Mouse (Mus musculus): ENCODE measurements around the gene Olfr1157. TPM values are rescaled to one million over a fixed set of nuclear protein-coding genes. Genes with fewer than 3 reads are reported as not detected.

Gene Olfr1157
- not detected for polyA plus RNA-seq (2014; fragmentation: Illumina TruSeq; extraction: RNeasy Lipid Tissue Mini Kit (QIAGEN cat#74804); ENCODE audit: low read depth, low replicate concordance)

GRCm38 (mm10) chr2:87968199-87968598 is at the start of gene Olfr1157:
Gene Olfr1157, minus strand, starts transcription at chr2:87968299.

DNA sequence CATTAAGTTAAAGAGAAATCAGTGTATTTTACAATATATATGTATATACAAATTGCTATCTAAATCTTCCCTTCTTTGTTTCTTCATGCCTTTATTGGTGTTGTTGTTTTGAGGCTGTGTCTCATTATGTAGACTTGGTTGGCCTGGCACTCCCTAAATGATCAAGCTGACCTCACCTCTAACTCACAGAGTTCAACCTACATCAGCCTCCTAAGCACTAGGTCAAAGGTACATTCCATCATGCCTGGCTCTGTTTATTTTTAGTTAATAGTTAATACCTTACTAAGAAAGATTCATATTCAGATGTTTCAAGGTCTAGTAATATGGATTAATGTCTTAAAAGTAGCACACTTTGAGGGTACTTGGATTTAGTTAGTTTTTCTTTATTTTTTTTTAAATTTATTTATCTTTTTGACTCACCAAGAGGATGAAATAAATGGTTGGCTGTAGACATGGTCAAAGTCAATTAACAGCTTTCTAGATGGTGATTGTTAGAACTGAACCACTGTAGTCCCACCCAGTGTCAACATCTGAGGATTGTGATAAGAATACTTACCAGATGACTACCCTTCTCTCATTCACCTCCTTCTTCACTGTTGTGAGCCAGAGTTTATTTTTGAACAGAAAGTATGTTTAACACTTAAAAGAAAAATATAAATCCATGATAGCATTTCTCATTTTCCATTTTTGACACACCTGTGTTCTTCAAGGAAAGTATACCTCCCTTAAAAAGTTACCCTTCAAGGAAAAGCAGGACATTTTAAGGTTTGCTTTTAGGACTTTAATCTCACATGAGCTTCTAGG is 39.6 kb upstream of the Olfr1157 start, which contains the start of gene Olfr1160:
TSS of gene Olfr1160 (minus strand) at position 754 of the 804 bp plus-strand sequence.

GRCm38 (mm10) chr2:87989813-87990212 is 21.7 kb upstream of the Olfr1157 start, which contains the start of gene Olfr1158:
Gene Olfr1158, plus strand, starts transcription at chr2:87990113.

DNA sequence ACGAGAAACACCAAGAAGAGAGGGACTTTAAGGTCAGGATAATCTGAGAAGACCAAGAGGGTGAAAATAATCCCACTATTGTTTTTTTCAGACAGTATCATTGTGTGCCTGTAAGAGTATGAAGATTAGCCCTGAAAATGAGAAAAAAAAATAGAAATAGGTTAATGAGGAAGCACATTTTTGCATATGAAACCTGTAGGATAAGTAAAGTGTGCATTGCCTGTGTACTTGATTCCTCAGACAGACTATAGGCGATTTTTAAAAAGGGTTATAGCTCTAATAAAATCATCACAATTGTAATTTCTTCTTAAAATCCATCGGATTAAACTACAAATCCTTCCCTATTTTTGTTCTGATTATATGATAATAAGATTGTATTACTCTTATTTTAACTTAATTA is 6.5 kb upstream of the Olfr1157 start, which contains the start of gene Olfr74:
TSS of gene Olfr74 (minus strand) at position 101 of the 400 bp plus-strand sequence.

GRCm38 (mm10) chr2:87953000-87953399 is 15.1 kb downstream of the Olfr1157 start, which contains the start of gene Olfr1156:
Gene Olfr1156, minus strand, starts transcription at chr2:87953100.

DNA sequence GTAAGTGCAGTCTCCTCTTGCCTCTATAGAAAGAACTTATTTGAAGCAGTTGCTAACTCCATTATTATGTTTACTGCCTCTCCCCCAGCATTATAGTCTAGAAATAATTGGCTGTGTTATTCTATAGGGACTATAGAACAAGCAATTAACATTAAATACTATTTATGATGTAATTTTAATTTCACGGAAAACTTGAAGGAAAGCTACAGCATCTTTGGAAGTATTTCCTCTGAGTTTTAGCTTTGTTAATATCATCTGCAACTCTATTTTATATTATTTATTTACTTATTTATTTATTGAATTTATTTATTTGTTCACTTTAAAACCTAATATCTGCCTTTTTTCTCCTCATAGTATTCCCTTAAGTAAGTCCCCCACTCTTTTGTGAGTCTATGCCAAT is 23.1 kb downstream of the Olfr1157 start, which contains the start of gene Olfr1155:
TSS of gene Olfr1155 (minus strand) at position 101 of the 400 bp plus-strand sequence.

Other genes starting within 250 kb of the Olfr1157 start
- gene Olfr1138, start 228.3 kb downstream of the Olfr1157 start, polyA plus RNA-seq (2014; fragmentation: Illumina TruSeq; extraction: RNeasy Lipid Tissue Mini Kit (QIAGEN cat#74804); ENCODE audit: low read depth, low replicate concordance) = not detected
- gene Olfr1140, start 224.5 kb downstream of the Olfr1157 start, polyA plus RNA-seq (2014; fragmentation: Illumina TruSeq; extraction: RNeasy Lipid Tissue Mini Kit (QIAGEN cat#74804); ENCODE audit: low read depth, low replicate concordance) = not detected
- not detected for gene Olfr1141, start 214.3 kb downstream of the Olfr1157 start, polyA plus RNA-seq (2014; fragmentation: Illumina TruSeq; extraction: RNeasy Lipid Tissue Mini Kit (QIAGEN cat#74804); ENCODE audit: low read depth, low replicate concordance)
- gene Olfr152, start 188.8 kb downstream of the Olfr1157 start, polyA plus RNA-seq (2014; fragmentation: Illumina TruSeq; extraction: RNeasy Lipid Tissue Mini Kit (QIAGEN cat#74804); ENCODE audit: low read depth, low replicate concordance) = not detected
- gene Olfr1143, start 167.7 kb downstream of the Olfr1157 start, polyA plus RNA-seq (2014; fragmentation: Illumina TruSeq; extraction: RNeasy Lipid Tissue Mini Kit (QIAGEN cat#74804); ENCODE audit: low read depth, low replicate concordance) = not detected
- not detected for gene Olfr1145, start 158.5 kb downstream of the Olfr1157 start, polyA plus RNA-seq (2014; fragmentation: Illumina TruSeq; extraction: RNeasy Lipid Tissue Mini Kit (QIAGEN cat#74804); ENCODE audit: low read depth, low replicate concordance)
- gene Olfr1148, start 137.8 kb downstream of the Olfr1157 start, polyA plus RNA-seq (2014; fragmentation: Illumina TruSeq; extraction: RNeasy Lipid Tissue Mini Kit (QIAGEN cat#74804); ENCODE audit: low read depth, low replicate concordance) = not detected
- not detected for gene Olfr1150-ps1, start 124.3 kb downstream of the Olfr1157 start, polyA plus RNA-seq (2014; fragmentation: Illumina TruSeq; extraction: RNeasy Lipid Tissue Mini Kit (QIAGEN cat#74804); ENCODE audit: low read depth, low replicate concordance)
- not detected for gene Olfr1151, start 112.4 kb downstream of the Olfr1157 start, polyA plus RNA-seq (2014; fragmentation: Illumina TruSeq; extraction: RNeasy Lipid Tissue Mini Kit (QIAGEN cat#74804); ENCODE audit: low read depth, low replicate concordance)
- gene Olfr1152, start 101.8 kb downstream of the Olfr1157 start, polyA plus RNA-seq (2014; fragmentation: Illumina TruSeq; extraction: RNeasy Lipid Tissue Mini Kit (QIAGEN cat#74804); ENCODE audit: low read depth, low replicate concordance) = 0.06 TPM
- gene Olfr1153, start 73.3 kb downstream of the Olfr1157 start, polyA plus RNA-seq (2014; fragmentation: Illumina TruSeq; extraction: RNeasy Lipid Tissue Mini Kit (QIAGEN cat#74804); ENCODE audit: low read depth, low replicate concordance) = 0.15 TPM
- gene Olfr1154, start 63.1 kb downstream of the Olfr1157 start, polyA plus RNA-seq (2014; fragmentation: Illumina TruSeq; extraction: RNeasy Lipid Tissue Mini Kit (QIAGEN cat#74804); ENCODE audit: low read depth, low replicate concordance) = not detected
- not detected for gene Olfr1155, start 23.2 kb downstream of the Olfr1157 start, polyA plus RNA-seq (2014; fragmentation: Illumina TruSeq; extraction: RNeasy Lipid Tissue Mini Kit (QIAGEN cat#74804); ENCODE audit: low read depth, low replicate concordance)
- gene Olfr1156, start 15.2 kb downstream of the Olfr1157 start, polyA plus RNA-seq (2014; fragmentation: Illumina TruSeq; extraction: RNeasy Lipid Tissue Mini Kit (QIAGEN cat#74804); ENCODE audit: low read depth, low replicate concordance) = not detected
- gene Olfr74, start 6.4 kb upstream of the Olfr1157 start, polyA plus RNA-seq (2014; fragmentation: Illumina TruSeq; extraction: RNeasy Lipid Tissue Mini Kit (QIAGEN cat#74804); ENCODE audit: low read depth, low replicate concordance) = not detected
- gene Olfr1158, start 21.8 kb upstream of the Olfr1157 start, polyA plus RNA-seq (2014; fragmentation: Illumina TruSeq; extraction: RNeasy Lipid Tissue Mini Kit (QIAGEN cat#74804); ENCODE audit: low read depth, low replicate concordance) = not detected
- not detected for gene Olfr1160, start 40.0 kb upstream of the Olfr1157 start, polyA plus RNA-seq (2014; fragmentation: Illumina TruSeq; extraction: RNeasy Lipid Tissue Mini Kit (QIAGEN cat#74804); ENCODE audit: low read depth, low replicate concordance)
- not detected for gene Olfr1161, start 54.5 kb upstream of the Olfr1157 start, polyA plus RNA-seq (2014; fragmentation: Illumina TruSeq; extraction: RNeasy Lipid Tissue Mini Kit (QIAGEN cat#74804); ENCODE audit: low read depth, low replicate concordance)
- not detected for gene Olfr73, start 69.4 kb upstream of the Olfr1157 start, polyA plus RNA-seq (2014; fragmentation: Illumina TruSeq; extraction: RNeasy Lipid Tissue Mini Kit (QIAGEN cat#74804); ENCODE audit: low read depth, low replicate concordance)
- not detected for gene Olfr1162, start 82.8 kb upstream of the Olfr1157 start, polyA plus RNA-seq (2014; fragmentation: Illumina TruSeq; extraction: RNeasy Lipid Tissue Mini Kit (QIAGEN cat#74804); ENCODE audit: low read depth, low replicate concordance)
- not detected for gene Olfr1163, start 103.5 kb upstream of the Olfr1157 start, polyA plus RNA-seq (2014; fragmentation: Illumina TruSeq; extraction: RNeasy Lipid Tissue Mini Kit (QIAGEN cat#74804); ENCODE audit: low read depth, low replicate concordance)
- gene Olfr1164, start 125.7 kb upstream of the Olfr1157 start, polyA plus RNA-seq (2014; fragmentation: Illumina TruSeq; extraction: RNeasy Lipid Tissue Mini Kit (QIAGEN cat#74804); ENCODE audit: low read depth, low replicate concordance) = not detected
- gene Olfr1166, start 160.0 kb upstream of the Olfr1157 start, polyA plus RNA-seq (2014; fragmentation: Illumina TruSeq; extraction: RNeasy Lipid Tissue Mini Kit (QIAGEN cat#74804); ENCODE audit: low read depth, low replicate concordance) = not detected
- gene Olfr1167, start 186.9 kb upstream of the Olfr1157 start, polyA plus RNA-seq (2014; fragmentation: Illumina TruSeq; extraction: RNeasy Lipid Tissue Mini Kit (QIAGEN cat#74804); ENCODE audit: low read depth, low replicate concordance) = not detected
- gene Olfr1168, start 213.6 kb upstream of the Olfr1157 start, polyA plus RNA-seq (2014; fragmentation: Illumina TruSeq; extraction: RNeasy Lipid Tissue Mini Kit (QIAGEN cat#74804); ENCODE audit: low read depth, low replicate concordance) = not detected